Mouse (Mus musculus): ENCODE results near the gene Prkar2a. TPM values are rescaled to one million over a fixed set of nuclear protein-coding genes. Genes with fewer than 3 reads are reported as not detected.

Prkar2a gene
- total and polyA plus RNA-seq, 2 experiments from 2014 or later = 34.3 to 104 TPM

DNA sequence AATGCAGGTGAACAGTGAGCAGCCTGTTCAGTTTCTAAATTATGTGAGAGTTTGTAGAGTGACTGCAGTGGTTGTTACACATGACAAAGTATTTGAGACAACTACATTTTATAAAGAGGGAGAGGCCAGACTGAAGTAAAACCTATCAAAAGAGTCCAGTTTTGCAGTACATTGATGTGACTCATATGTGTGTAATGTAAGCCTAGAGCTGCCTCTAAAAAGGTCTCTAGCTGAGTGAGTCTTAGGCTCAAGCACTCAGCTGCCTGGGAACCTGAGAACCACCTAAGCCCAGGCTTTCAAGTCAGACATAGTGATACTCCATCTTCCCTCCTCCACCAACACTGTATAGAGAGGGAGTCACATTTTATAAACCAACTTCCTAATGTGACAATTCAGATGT, 45.5 kb downstream of the Prkar2a start:
- Histone ChIP-seq H3K4me3 (ENCODE audit: low read depth, low read length) (no peak overlapping the region), H3K27me3 (ENCODE audit: insufficient read depth, low read length) (no peaks in the 10 kb centered on the region), H3K36me3 (ENCODE audit: insufficient read depth) (peaks cover 37% of the 10 kb centered on the region), H3K4me1 (ENCODE audit: insufficient read depth) (no peaks in the 10 kb centered on the region), H3K4me2 (ENCODE audit: low read depth) (no peak overlapping the region), H3K9me3 (ENCODE audit: low read length) (no peaks in the 10 kb centered on the region), H3K9ac (no peak overlapping the region), H3K27ac (ENCODE audit: low read depth, low read length) (no peak overlapping the region)
- no peak for TF ChIP-seq CTCF (IDR thresholded peaks at IDR 0.05; ENCODE audit: low read depth)
- ATAC-seq (no peak), DNase-seq (no peak)

DNA sequence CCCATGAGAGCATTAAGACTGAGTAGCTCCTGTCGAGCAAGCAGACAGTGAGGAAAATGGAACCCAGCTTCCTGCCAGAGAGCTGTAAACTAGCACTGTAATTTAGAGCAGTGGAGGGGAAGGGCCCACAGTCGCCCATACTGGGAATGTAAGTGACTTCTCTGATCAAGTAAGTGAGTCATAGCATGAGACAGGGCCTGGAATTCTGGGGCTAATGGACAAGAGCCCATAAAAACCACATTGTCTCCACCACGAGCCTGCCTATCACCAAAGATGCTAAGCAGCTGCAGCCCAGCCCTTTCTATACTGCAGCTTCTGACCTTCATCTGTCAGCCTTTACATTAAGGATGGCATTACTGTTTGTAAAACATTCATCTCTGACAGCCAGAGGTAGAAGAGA, 50.1 kb downstream of the Prkar2a start:
- Histone ChIP-seq H3K9ac (no peak overlapping the region), H3K4me2 (ENCODE audit: low read depth) (no peak overlapping the region), H3K27me3 (ENCODE audit: insufficient read depth, low read length) (no peaks in the 10 kb centered on the region), H3K9me3 (ENCODE audit: low read length) (no peaks in the 10 kb centered on the region), H3K36me3 (ENCODE audit: insufficient read depth) (peaks cover 46% of the 10 kb centered on the region), H3K27ac (ENCODE audit: low read depth, low read length) (no peak overlapping the region), H3K4me3 (ENCODE audit: low read depth, low read length) (no peak overlapping the region), H3K4me1 (ENCODE audit: insufficient read depth) (no peaks in the 10 kb centered on the region)
- TF ChIP-seq CTCF (IDR thresholded peaks at IDR 0.05; ENCODE audit: low read depth) = no peak
- 58% methylated on average over 3 of the region's 3 CpGs for WGBS
- no peak for ATAC-seq
- DNase-seq = no peak

DNA sequence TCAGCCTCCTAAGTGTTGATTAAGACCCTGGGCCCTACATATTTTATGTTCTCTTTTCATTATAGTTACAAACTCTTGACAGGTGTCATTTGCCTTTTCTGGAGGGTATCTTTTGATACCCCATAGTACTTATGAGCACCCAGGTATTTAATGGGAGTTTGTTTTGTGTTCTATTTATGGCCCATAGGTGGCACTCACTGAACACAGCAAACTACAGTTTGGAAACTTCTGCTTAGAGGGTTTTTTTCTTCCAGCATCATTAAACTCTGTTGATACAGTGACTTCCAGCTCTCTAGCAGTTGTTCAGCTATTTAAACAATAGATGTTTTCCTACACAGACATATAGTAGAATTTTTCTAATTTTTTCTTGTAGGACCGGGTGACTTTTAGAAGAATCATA, 50.9 kb downstream of the Prkar2a start:
- Histone ChIP-seq H3K27ac (ENCODE audit: low read depth, low read length) (no peak overlapping the region), H3K36me3 (ENCODE audit: insufficient read depth) (peaks cover 44% of the 10 kb centered on the region), H3K4me1 (ENCODE audit: insufficient read depth) (no peaks in the 10 kb centered on the region), H3K4me3 (ENCODE audit: low read depth, low read length) (no peak overlapping the region), H3K27me3 (ENCODE audit: insufficient read depth, low read length) (no peaks in the 10 kb centered on the region), H3K4me2 (ENCODE audit: low read depth) (no peak overlapping the region), H3K9me3 (ENCODE audit: low read length) (no peaks in the 10 kb centered on the region), H3K9ac (no peak overlapping the region)
- TF ChIP-seq CTCF (IDR thresholded peaks at IDR 0.05; ENCODE audit: low read depth) = peak; percentile 53
- WGBS = 84% methylated on average over 1 of the region's 1 CpGs
- ATAC-seq (no peak), DNase-seq (no peak)

- Histone ChIP-seq H3K9me3 (ENCODE audit: low read length) (no peaks in the 10 kb centered on the region), H3K27me3 (ENCODE audit: insufficient read depth, low read length) (no peaks in the 10 kb centered on the region), H3K4me2 (ENCODE audit: low read depth) (no peak overlapping the region), H3K36me3 (ENCODE audit: insufficient read depth) (peaks cover 56% of the 10 kb centered on the region), H3K4me1 (ENCODE audit: insufficient read depth) (no peaks in the 10 kb centered on the region), H3K9ac (no peak overlapping the region), H3K4me3 (ENCODE audit: low read depth, low read length) (no peak overlapping the region), H3K27ac (ENCODE audit: low read depth, low read length) (no peak overlapping the region)
- no peak for TF ChIP-seq CTCF (IDR thresholded peaks at IDR 0.05; ENCODE audit: low read depth)
- WGBS = 93% methylated on average over 9 of the region's 9 CpGs
- DNase-seq (no peak), ATAC-seq (no peak)
Measured at GRCm38 (mm10) chr9:108742048-108742447, 52.9 kb downstream of the Prkar2a start.

GRCm38 (mm10) chr9:108746876-108747499, 57.9 kb downstream of the Prkar2a start:
- H3K4me3 ChIP-seq (ENCODE audit: low read depth, low read length) = no peak overlapping the region
- no peaks in the 10 kb centered on the region for H3K9me3 ChIP-seq (ENCODE audit: low read length)
- H3K9ac ChIP-seq = no peak overlapping the region
- H3K27ac ChIP-seq (ENCODE audit: low read depth, low read length) = no peak overlapping the region
- 89% methylated on average over 14 of the region's 14 CpGs for WGBS
- DNase-seq = no peak
- no peaks in the 10 kb centered on the region for H3K4me1 ChIP-seq (ENCODE audit: insufficient read depth)
- H3K27me3 ChIP-seq (ENCODE audit: insufficient read depth, low read length) = no peaks in the 10 kb centered on the region
- peaks cover 72% of the 10 kb centered on the region for H3K36me3 ChIP-seq (ENCODE audit: insufficient read depth)
- no peak for TF ChIP-seq CTCF (IDR thresholded peaks at IDR 0.05; ENCODE audit: low read depth)
- H3K4me2 ChIP-seq (ENCODE audit: low read depth) = no peak overlapping the region
- no peak for ATAC-seq

DNA sequence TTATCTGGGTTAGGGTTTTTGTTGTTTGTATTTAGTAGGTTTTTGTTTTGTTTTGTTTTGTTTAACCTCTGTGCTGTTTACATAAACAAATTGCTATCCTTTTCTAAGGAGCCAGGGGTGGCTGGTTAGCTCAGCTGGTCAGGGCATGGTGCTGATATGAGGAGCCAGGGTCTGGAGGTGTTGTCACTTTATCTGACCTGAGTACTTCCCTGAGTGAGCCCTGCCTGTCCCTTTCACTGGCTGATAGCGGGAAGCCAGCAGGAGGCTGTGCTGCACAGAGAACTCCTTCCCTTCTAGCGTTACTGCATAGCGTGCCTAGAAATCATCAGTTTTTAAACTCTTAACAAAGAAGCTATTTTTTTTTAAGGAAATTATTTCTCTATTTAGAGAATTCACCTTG, 58.6 kb downstream of the Prkar2a start:
- no peak overlapping the region for H3K9ac ChIP-seq
- TF ChIP-seq CTCF (IDR thresholded peaks at IDR 0.05; ENCODE audit: low read depth) = no peak
- no peak overlapping the region for H3K27ac ChIP-seq (ENCODE audit: low read depth, low read length)
- H3K4me3 ChIP-seq (ENCODE audit: low read depth, low read length) = no peak overlapping the region
- 82% methylated on average over 3 of the region's 3 CpGs for WGBS
- H3K4me2 ChIP-seq (ENCODE audit: low read depth) = no peak overlapping the region
- H3K4me1 ChIP-seq (ENCODE audit: insufficient read depth) = no peaks in the 10 kb centered on the region
- peaks cover 65% of the 10 kb centered on the region for H3K36me3 ChIP-seq (ENCODE audit: insufficient read depth)
- DNase-seq (no peak), ATAC-seq (no peak)
- H3K27me3 ChIP-seq (ENCODE audit: insufficient read depth, low read length) = no peaks in the 10 kb centered on the region
- H3K9me3 ChIP-seq (ENCODE audit: low read length) = no peaks in the 10 kb centered on the region

DNA sequence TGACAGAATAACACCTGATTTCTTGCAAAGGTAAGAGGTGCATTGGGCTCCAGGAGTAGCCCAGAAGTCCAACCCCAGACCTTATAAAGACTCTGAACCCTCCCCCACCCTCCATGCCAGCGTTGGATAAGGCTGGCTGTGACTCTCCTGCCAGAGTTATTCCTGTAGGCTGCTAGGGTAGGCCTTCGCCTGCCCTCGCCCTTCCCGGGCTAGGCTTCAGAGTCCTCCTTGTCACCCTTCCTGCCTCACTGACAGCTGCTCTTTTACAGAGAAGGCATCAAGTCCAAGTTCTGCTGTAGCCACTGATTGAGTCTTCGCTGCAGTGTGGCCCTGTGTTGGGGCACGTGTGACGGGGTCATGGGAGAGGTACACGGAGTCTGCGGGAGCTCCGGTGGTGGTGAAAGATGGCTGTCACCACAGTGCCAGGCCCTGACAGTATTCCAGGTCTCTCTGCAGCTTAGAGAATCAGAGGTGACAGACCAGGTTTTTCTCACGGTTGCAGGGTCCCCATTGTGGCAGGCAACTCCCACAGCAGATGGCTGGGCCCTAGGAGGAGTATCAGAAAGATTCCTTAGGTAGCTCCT, 59.6 kb downstream of the Prkar2a start:
- no peak overlapping the region for H3K9ac ChIP-seq
- no peaks in the 10 kb centered on the region for H3K4me1 ChIP-seq (ENCODE audit: insufficient read depth)
- no peaks in the 10 kb centered on the region for H3K27me3 ChIP-seq (ENCODE audit: insufficient read depth, low read length)
- H3K4me3 ChIP-seq (ENCODE audit: low read depth, low read length) = no peak overlapping the region
- no peaks in the 10 kb centered on the region for H3K9me3 ChIP-seq (ENCODE audit: low read length)
- no peak for ATAC-seq
- peaks cover 57% of the 10 kb centered on the region for H3K36me3 ChIP-seq (ENCODE audit: insufficient read depth)
- 76% methylated on average over 11 of the region's 11 CpGs for WGBS
- no peak for TF ChIP-seq CTCF (IDR thresholded peaks at IDR 0.05; ENCODE audit: low read depth)
- H3K4me2 ChIP-seq (ENCODE audit: low read depth) = no peak overlapping the region
- no peak overlapping the region for H3K27ac ChIP-seq (ENCODE audit: low read depth, low read length)
- no peak for DNase-seq
